Mouse (Mus musculus) limb, embryonic 11.5 days (tissue): ENCODE results near the gene Parvb. TPM values are rescaled to one million over a fixed set of nuclear protein-coding genes. Genes with fewer than 3 reads are reported as not detected.

ENCODE experiments used
- ATAC-seq: fragments of 200-750 bp; cut with Nextera tagmentation; 2 replicates; pipeline ENCODE4 v1.8.0; 2017; ENCODE audit warnings: low read depth; ENCODE audit not compliant: insufficient number of reproducible peaks, low FRiP score, low TSS enrichment
- DNase-seq: peaks from one replicate; pipeline ENCODE4 v3.0.0-alpha.2; 2015; ENCODE audit warnings: low spot score
- H3K27ac ChIP-seq: fragments of 300-500 bp; sonication (generic); replicated peaks from 2 replicates; pipeline ENCODE4 v1.5.1; 2014; ENCODE audit warnings: low read depth, mild to moderate bottlenecking, low read length
- H3K27me3 ChIP-seq: fragments of 300-500 bp; sonication (generic); 2 replicates; pipeline ENCODE4 v1.6.1; 2014; ENCODE audit warnings: mild to moderate bottlenecking, low read length, mixed read lengths; ENCODE audit not compliant: control insufficient read depth, insufficient read depth
- H3K36me3 ChIP-seq: fragments of 300-500 bp; sonication (generic); 2 replicates; pipeline ENCODE4 v1.6.1; 2014; ENCODE audit warnings: mild to moderate bottlenecking, low read length, moderate library complexity, mixed read lengths; ENCODE audit not compliant: control insufficient read depth, insufficient read depth
- H3K4me1 ChIP-seq: fragments of 300-500 bp; sonication (generic); 2 replicates; pipeline ENCODE4 v1.6.1; 2014; ENCODE audit warnings: low read length, mixed read lengths; ENCODE audit not compliant: control insufficient read depth, insufficient read depth
- H3K4me2 ChIP-seq: fragments of 300-500 bp; sonication (generic); 2 replicates; pipeline ENCODE4 v1.6.1; 2014; ENCODE audit warnings: low read depth, mild to moderate bottlenecking, moderate library complexity; ENCODE audit not compliant: severe bottlenecking
- H3K4me3 ChIP-seq: fragments of 300-500 bp; sonication (generic); 2 replicates; pipeline ENCODE4 v1.5.1; 2014; ENCODE audit warnings: low read depth, low read length
- H3K9ac ChIP-seq: fragments of 300-500 bp; sonication (generic); 2 replicates; pipeline ENCODE4 v1.6.1; 2014; ENCODE audit warnings: mild to moderate bottlenecking, low read length
- H3K9me3 ChIP-seq: fragments of 300-500 bp; sonication (generic); 2 replicates; pipeline ENCODE4 v1.6.1; 2016; ENCODE audit warnings: low read length; ENCODE audit not compliant: control insufficient read depth
- WGBS: fragments of 180-500 bp; shearing (Covaris S2); extraction: QIAGEN DNeasy Blood & Tissue Kit; methylation state at CpG from one replicate; pipeline ENCODE4 v1.1.7; 2014; 5-methylcytosine and 5-hydroxymethylcytosine counted together
- polyA plus RNA-seq: library from polyadenylated mRNA; unstranded; fragments of >200 nt; fragmentation: Nextera tagmentation; extraction: Ambion mirVana; gene quantifications from 2 replicates; pipeline ENCODE4 v1.2.1, GENCODE M21; 2014

Gene Parvb
- polyA plus RNA-seq, 1 experiment from 2014 or later: 9.4 TPM

DNA sequence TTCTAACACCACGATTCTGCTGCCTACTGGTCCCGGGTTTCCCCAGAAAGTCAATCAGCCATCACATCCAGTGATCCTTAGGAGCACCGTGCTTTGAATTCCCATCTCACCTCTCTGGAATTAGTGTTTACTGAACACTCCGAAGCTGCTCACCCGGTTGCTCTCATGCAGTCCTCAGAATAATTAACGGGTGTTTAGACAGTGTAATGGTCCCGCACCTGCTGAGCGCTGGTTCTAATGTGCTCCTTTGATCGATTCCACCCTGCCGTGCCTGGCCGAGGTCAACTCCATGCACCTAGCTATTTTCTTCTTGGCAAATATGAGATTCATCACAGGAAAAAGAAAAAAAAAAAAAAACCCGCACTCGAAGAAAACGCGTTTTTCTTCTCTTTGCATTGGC is 6.7 kb downstream of the Parvb start:
- no peak for DNase-seq
- Histone ChIP-seq H3K4me1 (peaks cover 23% of the 10 kb centered on the region), H3K4me3 (no peak overlapping the region), H3K27ac (no peak overlapping the region), H3K9ac (no peak overlapping the region), H3K27me3 (no peaks in the 10 kb centered on the region), H3K4me2 (0 out of 2 replicates have a peak overlapping the region, but pooled peaks have one; percentile 18), H3K9me3 (no peaks in the 10 kb centered on the region), H3K36me3 (no peaks in the 10 kb centered on the region)
- 22% methylated on average over 15 of the region's 15 CpGs for WGBS
- no peak for ATAC-seq

DNA sequence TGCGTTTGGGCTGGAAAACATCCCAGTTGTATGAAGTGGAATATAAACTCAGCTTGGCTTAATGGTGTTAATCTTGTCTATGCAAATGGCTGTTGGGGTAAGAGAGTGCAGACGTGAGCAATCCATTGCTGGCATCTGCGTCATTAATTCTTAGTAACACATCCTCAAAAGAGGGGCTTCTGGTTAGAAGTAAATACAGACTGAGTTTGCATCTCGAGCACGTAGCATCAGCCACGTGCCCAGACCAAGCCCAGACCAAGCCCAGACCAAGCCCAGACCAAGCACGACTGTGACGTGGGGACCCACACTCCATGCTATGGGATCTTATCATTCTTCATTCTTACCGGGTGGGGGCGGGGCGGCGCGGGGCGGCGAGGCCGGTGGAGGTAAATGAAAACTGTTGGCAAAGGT is 7.2 kb downstream of the Parvb start:
- no peak for ATAC-seq
- Histone ChIP-seq H3K9me3 (no peaks in the 10 kb centered on the region), H3K27me3 (no peaks in the 10 kb centered on the region), H3K4me2 (peak overlapping the region; percentile 18; the same call in 1 of the 2 replicates), H3K4me1 (peaks cover 23% of the 10 kb centered on the region), H3K36me3 (no peaks in the 10 kb centered on the region), H3K4me3 (no peak overlapping the region), H3K9ac (no peak overlapping the region), H3K27ac (no peak overlapping the region)
- WGBS: 15% methylated on average over 16 of the region's 16 CpGs
- DNase-seq: no peak

DNA sequence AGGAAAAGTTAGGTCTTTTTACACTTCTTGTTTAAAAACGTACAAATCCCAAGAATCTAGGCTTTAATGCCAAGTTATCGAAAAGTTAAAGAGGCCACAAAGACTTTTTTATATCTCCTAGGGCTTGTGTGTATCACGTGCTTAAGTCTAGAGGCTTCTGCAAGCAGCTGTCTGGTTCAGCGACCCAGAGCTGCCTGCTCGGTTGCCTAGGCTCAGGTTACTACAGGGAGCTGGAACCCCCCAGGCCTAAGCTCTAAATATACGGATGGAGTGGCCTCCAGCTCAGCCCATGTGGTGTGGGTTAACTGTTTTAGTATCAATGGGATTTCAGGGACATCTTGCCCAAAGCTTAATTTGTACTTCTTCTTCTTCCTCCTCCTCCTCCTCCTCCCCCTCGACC is 9.7 kb downstream of the Parvb start:
- Histone ChIP-seq H3K9me3 (no peaks in the 10 kb centered on the region), H3K4me1 (peaks cover 23% of the 10 kb centered on the region), H3K27me3 (no peaks in the 10 kb centered on the region), H3K27ac (peak overlapping the region; percentile 42; the same call in 1 of the 2 replicates), H3K4me3 (no peak overlapping the region), H3K9ac (no peak overlapping the region), H3K36me3 (no peaks in the 10 kb centered on the region), H3K4me2 (no peak overlapping the region)
- ATAC-seq (peak; percentile 75; the same call in 1 of the 2 replicates), DNase-seq (no peak)
- 22% methylated on average over 7 of the region's 7 CpGs for WGBS

DNA sequence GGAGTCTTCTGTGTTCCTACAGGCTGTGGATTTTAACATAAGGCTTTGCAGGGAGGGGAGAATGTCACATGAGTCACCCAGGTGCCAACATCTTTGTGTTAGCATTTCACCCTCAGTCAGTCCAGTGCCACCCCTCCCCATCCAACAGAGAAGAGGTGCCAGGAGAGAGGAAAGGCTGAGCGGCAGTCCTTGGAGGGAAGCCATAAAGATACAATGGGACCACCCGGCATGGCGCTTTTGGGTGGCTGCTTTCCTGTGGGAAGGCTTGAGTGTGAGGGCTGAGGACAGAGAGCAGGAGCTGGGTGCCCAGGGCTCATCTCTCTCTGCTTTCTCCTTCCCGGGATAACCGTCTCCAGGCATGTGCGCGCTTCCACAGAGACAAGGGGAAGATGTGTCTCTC is 13.3 kb downstream of the Parvb start:
- no peak for DNase-seq
- ATAC-seq: no peak
- 82% methylated on average over 7 of the region's 7 CpGs for WGBS
- Histone ChIP-seq H3K27ac (no peak overlapping the region), H3K4me2 (no peak overlapping the region), H3K36me3 (no peaks in the 10 kb centered on the region), H3K9me3 (peaks cover 4% of the 10 kb centered on the region; the same call in 1 of the 2 replicates), H3K4me3 (no peak overlapping the region), H3K9ac (no peak overlapping the region), H3K27me3 (no peaks in the 10 kb centered on the region), H3K4me1 (peaks cover 8% of the 10 kb centered on the region; the same call in 1 of the 2 replicates)

DNA sequence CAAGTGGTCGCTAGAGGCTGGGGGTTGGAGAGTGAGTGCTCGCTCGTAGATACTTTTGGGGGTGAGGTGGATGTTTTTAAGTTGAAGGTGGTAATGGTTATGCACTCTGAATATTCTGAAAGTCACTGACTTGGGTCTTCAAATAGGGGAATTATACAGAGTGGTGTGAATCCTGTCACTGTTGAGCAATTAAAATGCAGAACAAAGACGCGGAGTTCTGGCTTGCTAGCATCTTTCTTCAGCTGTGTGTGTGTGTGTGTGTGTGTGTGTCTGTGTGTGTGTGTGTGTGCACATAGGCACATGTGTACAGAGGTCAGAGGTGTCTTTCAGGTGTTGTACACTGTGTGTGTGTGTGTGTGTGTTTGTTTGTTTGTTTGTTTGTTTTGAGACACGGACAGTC is 14.4 kb downstream of the Parvb start:
- 92% methylated on average over 6 of the region's 6 CpGs for WGBS
- Histone ChIP-seq H3K27ac (no peak overlapping the region), H3K36me3 (no peaks in the 10 kb centered on the region), H3K9ac (no peak overlapping the region), H3K4me1 (peaks cover 5% of the 10 kb centered on the region; the same call in 1 of the 2 replicates), H3K9me3 (peaks cover 4% of the 10 kb centered on the region; the same call in 1 of the 2 replicates), H3K4me2 (no peak overlapping the region), H3K27me3 (no peaks in the 10 kb centered on the region), H3K4me3 (no peak overlapping the region)
- no peak for DNase-seq
- ATAC-seq: no peak

DNA sequence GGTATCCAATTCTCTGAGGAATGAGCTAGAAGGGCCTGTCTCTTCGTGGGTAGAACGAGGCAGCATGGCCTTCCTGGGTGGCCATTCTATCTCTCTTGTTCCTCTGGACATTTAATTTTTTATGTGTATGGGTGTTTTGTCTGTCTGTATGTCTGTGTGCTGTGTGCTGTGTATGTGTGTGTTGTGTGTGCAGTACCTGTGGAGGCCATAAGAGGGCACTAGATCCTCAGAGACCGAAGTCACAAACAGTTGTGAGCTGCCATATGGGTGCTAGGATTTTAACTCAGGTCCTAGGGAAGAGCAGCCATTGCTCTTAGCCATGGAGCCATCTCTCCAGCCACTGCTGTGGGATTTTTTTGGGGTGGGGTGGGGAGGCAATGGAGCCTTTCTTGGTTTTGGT is 15.5 kb downstream of the Parvb start:
- no peak for DNase-seq
- H3K9me3 ChIP-seq: peaks cover 4% of the 10 kb centered on the region; the same call in 1 of the 2 replicates
- no peaks in the 10 kb centered on the region for H3K36me3 ChIP-seq
- H3K9ac ChIP-seq: no peak overlapping the region
- H3K4me2 ChIP-seq: no peak overlapping the region
- no peak overlapping the region for H3K27ac ChIP-seq
- H3K4me1 ChIP-seq: no peaks in the 10 kb centered on the region
- WGBS: 92% methylated on average over 3 of the region's 3 CpGs
- no peak for ATAC-seq
- H3K27me3 ChIP-seq: no peaks in the 10 kb centered on the region
- no peak overlapping the region for H3K4me3 ChIP-seq

DNA sequence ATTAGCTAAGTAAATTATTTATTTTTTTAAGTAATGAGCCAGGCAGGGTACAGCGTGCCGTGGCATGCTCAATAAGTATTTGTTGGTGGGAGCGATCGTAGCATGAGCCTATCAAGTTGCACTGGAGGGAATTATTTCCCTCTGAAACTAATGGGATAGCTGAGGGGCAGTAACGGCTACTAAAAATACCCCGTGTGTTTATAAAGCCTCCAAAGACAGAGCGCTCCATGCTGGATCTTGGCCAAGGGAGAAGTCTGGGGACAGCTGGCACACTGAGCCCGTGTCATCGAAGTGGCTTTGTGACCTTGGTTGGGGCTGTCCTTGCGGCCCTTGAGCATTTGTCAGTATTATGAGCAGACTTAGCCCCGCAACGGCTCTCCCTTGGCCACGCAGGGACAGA is 19.4 kb downstream of the Parvb start:
- H3K4me2 ChIP-seq: no peak overlapping the region
- 67% methylated on average over 13 of the region's 13 CpGs for WGBS
- ATAC-seq (no peak), DNase-seq (no peak)
- H3K9ac ChIP-seq: no peak overlapping the region
- peaks cover 4% of the 10 kb centered on the region; the same call in 1 of the 2 replicates for H3K9me3 ChIP-seq
- H3K36me3 ChIP-seq: no peaks in the 10 kb centered on the region
- no peaks in the 10 kb centered on the region for H3K27me3 ChIP-seq
- H3K4me3 ChIP-seq: no peak overlapping the region
- H3K27ac ChIP-seq: no peak overlapping the region; the same call in 1 of the 2 replicates
- H3K4me1 ChIP-seq: 0 out of 2 replicates have a peak, but pooled peaks cover 2% of the 10 kb centered on the region

DNA sequence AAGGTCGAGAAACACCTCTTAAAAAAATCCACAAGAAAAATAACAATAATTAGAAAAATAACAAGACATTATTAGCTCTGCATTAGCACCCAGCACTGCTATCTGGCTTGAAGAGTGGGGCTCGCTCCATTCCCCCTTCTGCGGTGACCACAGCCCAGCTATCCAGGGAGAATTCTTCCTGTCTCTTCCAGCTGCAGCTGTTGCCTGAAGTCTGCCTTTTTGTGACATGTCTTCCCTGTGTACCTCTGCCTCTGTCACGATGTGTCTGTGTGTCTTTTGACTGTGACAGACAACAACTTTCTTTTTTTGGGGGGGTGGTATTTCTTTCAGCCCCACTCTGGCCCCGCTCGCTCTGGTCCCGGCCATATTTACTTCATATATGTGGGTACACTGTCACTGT is 20.8 kb downstream of the Parvb start:
- ATAC-seq: no peak
- no peak for DNase-seq
- H3K4me1 ChIP-seq: peaks cover 2% of the 10 kb centered on the region; the same call in 1 of the 2 replicates
- H3K36me3 ChIP-seq: no peaks in the 10 kb centered on the region
- no peaks in the 10 kb centered on the region; the same call in 1 of the 2 replicates for H3K9me3 ChIP-seq
- H3K4me2 ChIP-seq: no peak overlapping the region
- WGBS: 91% methylated on average over 7 of the region's 7 CpGs
- no peak overlapping the region for H3K9ac ChIP-seq
- H3K27me3 ChIP-seq: no peaks in the 10 kb centered on the region
- no peak overlapping the region for H3K27ac ChIP-seq
- H3K4me3 ChIP-seq: no peak overlapping the region

DNA sequence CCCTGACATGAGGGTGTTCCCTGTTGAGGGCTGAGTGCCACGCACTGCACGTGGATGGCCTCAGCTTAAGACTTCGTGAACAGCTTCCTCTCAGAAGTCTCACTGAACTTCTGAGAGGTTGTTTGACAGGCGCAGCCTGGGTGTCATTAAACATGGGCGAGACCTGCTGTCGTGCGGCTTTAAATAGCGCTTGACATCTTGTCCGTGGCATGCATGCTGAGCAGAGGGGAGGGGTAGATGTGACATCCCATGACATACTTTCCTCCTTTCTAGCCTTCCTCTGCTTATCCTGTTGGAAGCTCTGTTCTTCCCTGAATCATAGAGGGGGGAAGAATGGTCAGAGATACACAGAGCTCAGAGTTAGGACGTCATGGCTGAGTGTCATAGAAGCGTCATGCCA is 21.9 kb downstream of the Parvb start:
- Histone ChIP-seq H3K9me3 (no peaks in the 10 kb centered on the region), H3K9ac (no peak overlapping the region), H3K4me3 (no peak overlapping the region), H3K4me2 (no peak overlapping the region), H3K27me3 (no peaks in the 10 kb centered on the region), H3K36me3 (no peaks in the 10 kb centered on the region), H3K4me1 (peaks cover 13% of the 10 kb centered on the region), H3K27ac (no peak overlapping the region)
- WGBS: 61% methylated on average over 11 of the region's 11 CpGs
- DNase-seq: no peak
- no peak for ATAC-seq
